Mouse (Mus musculus) erythroblast, embryonic 14.5 days (primary cell): Measurements from ENCODE around the gene Lypd4. TPM values are rescaled to one million over a fixed set of nuclear protein-coding genes. Genes with fewer than 3 reads are reported as not detected.
"Not testable (repeated sequence)": the region's sequence is repeated elsewhere in the genome, so short reads cannot be mapped to it uniquely, and the experiment has no call there.

ENCODE experiments used
- H3K27me3 ChIP-seq: 2 replicates; pipeline ENCODE4 v1.6.1; 2012; ENCODE audit warnings: inconsistent platforms; ENCODE audit not compliant: control insufficient read depth
- H3K36me3 ChIP-seq: 2 replicates; pipeline ENCODE4 v1.6.1; 2012; ENCODE audit warnings: mild to moderate bottlenecking, inconsistent platforms; ENCODE audit not compliant: control insufficient read depth
- H3K4me1 ChIP-seq: 2 replicates; pipeline ENCODE4 v1.6.1; 2012; ENCODE audit warnings: inconsistent platforms; ENCODE audit not compliant: control insufficient read depth
- H3K4me3 ChIP-seq: replicated peaks from 2 replicates; pipeline ENCODE3; 2012; ENCODE audit warnings: moderate library complexity, mild to moderate bottlenecking, inconsistent platforms
- H3K9me3 ChIP-seq: 2 replicates; pipeline ENCODE4 v1.6.1; 2012; ENCODE audit warnings: low read length, inconsistent platforms, mixed read lengths; ENCODE audit not compliant: control insufficient read depth
- GATA1 ChIP-seq: IDR thresholded peaks from 2 replicates; pipeline ENCODE4 v1.6.1; 2012; ENCODE audit warnings: low read length, inconsistent platforms, mixed read lengths
- TAL1 ChIP-seq: IDR thresholded peaks from 3 replicates; pipeline ENCODE4 v1.6.1; 2012; ENCODE audit warnings: low read length, inconsistent platforms, mixed read lengths
- polyA plus RNA-seq: library from polyadenylated mRNA; stranded (reverse); fragments of >175 nt; gene quantifications from 2 replicates; pipeline ENCODE4 v1.2.3, GENCODE M21; 2012

Gene Lypd4
- polyA plus RNA-seq, 1 experiment: not detected

DNA sequence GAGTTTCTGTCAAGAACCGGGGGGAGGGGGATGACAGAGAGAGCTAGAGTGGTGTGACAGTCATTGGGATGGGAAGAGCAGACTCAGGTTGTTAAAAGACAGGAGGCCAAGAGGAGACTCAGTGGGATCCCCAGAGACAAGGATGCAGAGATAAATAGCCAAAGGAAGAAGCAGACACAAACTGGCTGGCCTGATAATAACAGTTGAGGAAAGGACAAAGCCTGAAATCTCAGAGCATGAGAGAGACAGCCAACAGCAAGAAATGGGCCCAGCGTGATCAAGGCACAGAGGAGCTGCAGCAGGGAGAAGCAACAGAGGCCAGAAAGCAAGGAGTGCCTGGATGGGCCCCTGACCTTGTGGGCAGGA, 32.5 kb upstream of the Lypd4 start:
- H3K36me3 ChIP-seq: peaks cover 15% of the 10 kb centered on the region
- H3K9me3 ChIP-seq: no peaks in the 10 kb centered on the region
- no peaks in the 10 kb centered on the region for H3K27me3 ChIP-seq
- TF ChIP-seq GATA1 (no peak), TAL1 (no peak)
- H3K4me3 ChIP-seq: peak overlapping the region; percentile 86
- peaks cover 67% of the 10 kb centered on the region for H3K4me1 ChIP-seq

DNA sequence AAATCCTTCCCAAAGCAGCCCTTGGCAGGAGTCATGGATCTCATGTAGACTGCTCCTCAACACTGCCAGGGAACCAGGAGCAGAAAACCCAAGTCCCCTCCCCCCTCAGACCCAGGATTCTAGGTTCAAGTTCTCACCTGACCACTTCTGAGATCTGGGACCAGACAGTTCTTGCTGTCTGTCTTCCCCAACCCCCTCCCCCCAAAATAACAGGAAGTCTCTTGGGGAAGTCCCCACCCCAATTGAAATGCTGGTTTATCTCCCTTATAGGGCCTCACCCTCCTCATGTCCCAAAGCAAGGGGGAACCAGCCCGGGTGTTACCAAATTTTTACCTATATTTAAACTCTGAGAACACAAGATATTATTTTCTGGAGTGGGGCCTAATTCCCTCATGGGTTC, 32.1 kb upstream of the Lypd4 start:
- no peak overlapping the region for H3K4me3 ChIP-seq
- peaks cover 11% of the 10 kb centered on the region for H3K36me3 ChIP-seq
- no peaks in the 10 kb centered on the region for H3K9me3 ChIP-seq
- no peaks in the 10 kb centered on the region for H3K27me3 ChIP-seq
- H3K4me1 ChIP-seq: peaks cover 65% of the 10 kb centered on the region
- TF ChIP-seq TAL1 (no peak), GATA1 (no peak)

DNA sequence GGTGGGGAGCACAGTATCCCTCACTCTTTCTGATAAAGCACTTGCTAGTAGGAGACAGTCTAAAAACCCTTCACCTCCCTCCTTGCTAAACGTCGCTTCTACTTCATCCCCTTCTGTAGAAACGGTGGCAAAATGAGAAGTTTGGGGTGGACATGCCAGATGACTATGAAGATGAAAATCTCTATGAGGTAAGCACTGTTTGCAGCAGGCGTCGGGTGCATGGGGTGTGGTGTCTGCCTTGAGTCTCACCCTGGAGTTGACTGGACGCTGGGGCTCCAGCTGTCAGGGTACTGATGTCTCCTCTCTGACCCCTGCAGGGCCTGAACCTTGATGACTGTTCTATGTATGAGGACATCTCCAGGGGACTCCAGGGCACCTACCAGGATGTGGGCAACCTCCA, 31.4 kb upstream of the Lypd4 start:
- Histone ChIP-seq H3K4me3 (no peak overlapping the region), H3K9me3 (no peaks in the 10 kb centered on the region), H3K4me1 (peaks cover 58% of the 10 kb centered on the region), H3K36me3 (peaks cover 7% of the 10 kb centered on the region), H3K27me3 (no peaks in the 10 kb centered on the region)
- no peak for TF ChIP-seq GATA1
- TF ChIP-seq TAL1: no peak

- Histone ChIP-seq H3K4me3 (no peak overlapping the region), H3K36me3 (no peaks in the 10 kb centered on the region), H3K4me1 (peaks cover 28% of the 10 kb centered on the region), H3K27me3 (no peaks in the 10 kb centered on the region), H3K9me3 (no peaks in the 10 kb centered on the region)
- TF ChIP-seq TAL1 (no peak), GATA1 (no peak)
These were observed 28.2 kb upstream of the Lypd4 start for GRCm38 (mm10) chr7:24897959-24898358.

- Histone ChIP-seq H3K9me3 (no peaks in the 10 kb centered on the region), H3K4me3 (no peak within 1 kb of the TSS), H3K27me3 (no peaks in the 10 kb centered on the region), H3K4me1 (peaks cover 20% of the 10 kb centered on the region), H3K36me3 (peaks cover 2% of the 10 kb centered on the region)
- TF ChIP-seq TAL1 (no peak), GATA1 (no peak)
These were observed 27.5 kb upstream of the Lypd4 start, which contains the start of gene Cd79a for GRCm38 (mm10) chr7:24897224-24897623. Gene Cd79a, plus strand, starts transcription at chr7:24897381.

- peaks cover 6% of the 10 kb centered on the region for H3K36me3 ChIP-seq
- TF ChIP-seq TAL1 (no peak), GATA1 (no peak)
- H3K27me3 ChIP-seq: no peaks in the 10 kb centered on the region
- H3K9me3 ChIP-seq: no peaks in the 10 kb centered on the region
- peaks cover 12% of the 10 kb centered on the region for H3K4me1 ChIP-seq
- H3K4me3 ChIP-seq: no peak overlapping the region
These were observed 26.5 kb upstream of the Lypd4 start for GRCm38 (mm10) chr7:24896269-24896668.

DNA sequence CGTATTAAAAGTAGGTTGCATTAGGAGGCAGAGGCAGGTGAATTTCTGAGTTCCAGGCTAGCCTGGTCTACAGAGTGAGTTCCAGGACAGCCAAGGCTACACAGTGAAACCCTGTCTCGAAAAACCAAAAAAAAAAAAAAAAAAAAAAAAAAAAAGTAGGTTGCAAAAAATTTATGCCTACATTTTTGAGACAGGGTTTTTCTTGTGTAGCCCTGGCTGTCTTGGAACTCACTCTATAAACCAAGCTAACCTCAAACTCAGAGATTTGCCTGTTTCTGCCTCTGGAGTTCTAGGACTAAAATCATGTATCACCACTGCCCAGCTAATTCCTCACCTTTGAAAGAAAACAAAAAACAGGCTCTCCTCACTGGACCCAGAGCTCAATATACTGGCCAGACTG, 26.0 kb upstream of the Lypd4 start:
- not testable (repeated sequence) for H3K27me3 ChIP-seq, H3K4me3 ChIP-seq, H3K9me3 ChIP-seq, H3K4me1 ChIP-seq
- peaks cover 11% of the 10 kb centered on the region for H3K36me3 ChIP-seq

- peaks cover 47% of the 10 kb centered on the region for H3K36me3 ChIP-seq
- no peak for TF ChIP-seq GATA1
- no peak for TF ChIP-seq TAL1
- no peaks in the 10 kb centered on the region for H3K27me3 ChIP-seq
- H3K4me1 ChIP-seq: peaks cover 14% of the 10 kb centered on the region
- no peaks in the 10 kb centered on the region for H3K9me3 ChIP-seq
- no peak overlapping the region for H3K4me3 ChIP-seq
These were observed 22.4 kb upstream of the Lypd4 start for GRCm38 (mm10) chr7:24892125-24892583.

GRCm38 (mm10) chr7:24891241-24892124, 21.7 kb upstream of the Lypd4 start:
- TF ChIP-seq TAL1 (no peak), GATA1 (no peak)
- H3K27me3 ChIP-seq: no peaks in the 10 kb centered on the region
- H3K36me3 ChIP-seq: peaks cover 54% of the 10 kb centered on the region
- peaks cover 19% of the 10 kb centered on the region for H3K4me1 ChIP-seq
- H3K4me3 ChIP-seq: no peak overlapping the region
- no peaks in the 10 kb centered on the region for H3K9me3 ChIP-seq
